Mouse (Mus musculus): ENCODE results near the gene Fnip2. TPM values are rescaled to one million over a fixed set of nuclear protein-coding genes. Genes with fewer than 3 reads are reported as not detected.
A peak's percentile ranks its signal among the peaks of the same experiment; 100 is the strongest.
"Not testable (repeated sequence)": the region's sequence is repeated elsewhere in the genome, so short reads cannot be mapped to it uniquely, and the experiment has no call there.

Fnip2 gene
- polyA plus RNA-seq, 1 experiment from 2014 or later: 2.0 TPM

- Histone ChIP-seq H3K4me3 (ENCODE audit: low read depth, low read length) (no peak overlapping the region), H3K9ac (ENCODE audit: low read depth, low read length) (no peak overlapping the region), H3K27ac (replicated peaks; ENCODE audit: low read depth, low read length) (no peak overlapping the region), H3K36me3 (ENCODE audit: control insufficient read depth, insufficient read depth, low read length) (no peaks in the 10 kb centered on the region), H3K4me2 (ENCODE audit: low read depth, low read length) (no peak overlapping the region), H3K4me1 (ENCODE audit: control insufficient read depth, insufficient read depth, low read length) (no peaks in the 10 kb centered on the region), H3K27me3 (replicated peaks; ENCODE audit: control insufficient read depth, insufficient read depth, low read length) (no peaks in the 10 kb centered on the region), H3K9me3 (ENCODE audit: control insufficient read depth, low read length) (no peaks in the 10 kb centered on the region)
- WGBS: 66% methylated on average over 5 of the region's 5 CpGs
- DNase-seq (ENCODE audit: low spot score) (no peak), ATAC-seq (ENCODE audit: low read depth) (no peak)
Observed at GRCm38 (mm10) chr3:79579891-79580575, 12.4 kb upstream of the Fnip2 start.

- no peaks in the 10 kb centered on the region for H3K9me3 ChIP-seq (ENCODE audit: control insufficient read depth, low read length)
- H3K4me3 ChIP-seq (ENCODE audit: low read depth, low read length): no peak overlapping the region
- no peaks in the 10 kb centered on the region for H3K36me3 ChIP-seq (ENCODE audit: control insufficient read depth, insufficient read depth, low read length)
- H3K4me2 ChIP-seq (ENCODE audit: low read depth, low read length): no peak overlapping the region
- ATAC-seq (ENCODE audit: low read depth): no peak
- H3K4me1 ChIP-seq (ENCODE audit: control insufficient read depth, insufficient read depth, low read length): no peaks in the 10 kb centered on the region
- no peaks in the 10 kb centered on the region for H3K27me3 ChIP-seq (replicated peaks; ENCODE audit: control insufficient read depth, insufficient read depth, low read length)
- 79% methylated on average over 6 of the region's 6 CpGs for WGBS
- H3K27ac ChIP-seq (replicated peaks; ENCODE audit: low read depth, low read length): no peak overlapping the region
- no peak overlapping the region for H3K9ac ChIP-seq (ENCODE audit: low read depth, low read length)
- no peak for DNase-seq (ENCODE audit: low spot score)
Observed at GRCm38 (mm10) chr3:79578164-79578563, 10.6 kb upstream of the Fnip2 start.

GRCm38 (mm10) chr3:79577606-79578005 lies 10.0 kb upstream of the Fnip2 start:
- ATAC-seq (ENCODE audit: low read depth): no peak
- H3K9ac ChIP-seq (ENCODE audit: low read depth, low read length): no peak overlapping the region
- no peak for DNase-seq (ENCODE audit: low spot score)
- H3K4me3 ChIP-seq (ENCODE audit: low read depth, low read length): no peak overlapping the region
- no peaks in the 10 kb centered on the region for H3K4me1 ChIP-seq (ENCODE audit: control insufficient read depth, insufficient read depth, low read length)
- H3K27ac ChIP-seq (replicated peaks; ENCODE audit: low read depth, low read length): no peak overlapping the region
- H3K27me3 ChIP-seq (replicated peaks; ENCODE audit: control insufficient read depth, insufficient read depth, low read length): no peaks in the 10 kb centered on the region
- no peak overlapping the region for H3K4me2 ChIP-seq (ENCODE audit: low read depth, low read length)
- WGBS: 78% methylated on average over 6 of the region's 6 CpGs
- H3K9me3 ChIP-seq (ENCODE audit: control insufficient read depth, low read length): no peaks in the 10 kb centered on the region
- no peaks in the 10 kb centered on the region for H3K36me3 ChIP-seq (ENCODE audit: control insufficient read depth, insufficient read depth, low read length)

- H3K9me3 ChIP-seq (ENCODE audit: control insufficient read depth, low read length): no peaks in the 10 kb centered on the region
- DNase-seq (ENCODE audit: low spot score): no peak
- H3K4me3 ChIP-seq (ENCODE audit: low read depth, low read length): no peak overlapping the region
- H3K27me3 ChIP-seq (replicated peaks; ENCODE audit: control insufficient read depth, insufficient read depth, low read length): no peaks in the 10 kb centered on the region
- H3K27ac ChIP-seq (replicated peaks; ENCODE audit: low read depth, low read length): no peak overlapping the region
- WGBS: 39% methylated on average over 5 of the region's 5 CpGs
- no peak overlapping the region for H3K9ac ChIP-seq (ENCODE audit: low read depth, low read length)
- H3K4me2 ChIP-seq (ENCODE audit: low read depth, low read length): no peak overlapping the region
- no peaks in the 10 kb centered on the region for H3K36me3 ChIP-seq (ENCODE audit: control insufficient read depth, insufficient read depth, low read length)
- no peaks in the 10 kb centered on the region for H3K4me1 ChIP-seq (ENCODE audit: control insufficient read depth, insufficient read depth, low read length)
- no peak for ATAC-seq (ENCODE audit: low read depth)
Observed at GRCm38 (mm10) chr3:79576865-79577264, 9.3 kb upstream of the Fnip2 start.

- Histone ChIP-seq H3K4me2 (ENCODE audit: low read depth, low read length) (peak overlapping the region; percentile 31), H3K9ac (ENCODE audit: low read depth, low read length) (peak overlapping the region; percentile 40; the same call in 1 of the 2 replicates), H3K4me3 (ENCODE audit: low read depth, low read length) (no peak overlapping the region), H3K36me3 (ENCODE audit: control insufficient read depth, insufficient read depth, low read length) (no peaks in the 10 kb centered on the region), H3K4me1 (ENCODE audit: control insufficient read depth, insufficient read depth, low read length) (no peaks in the 10 kb centered on the region), H3K27me3 (replicated peaks; ENCODE audit: control insufficient read depth, insufficient read depth, low read length) (no peaks in the 10 kb centered on the region), H3K9me3 (ENCODE audit: control insufficient read depth, low read length) (no peaks in the 10 kb centered on the region), H3K27ac (replicated peaks; ENCODE audit: low read depth, low read length) (no peak overlapping the region)
- 3% methylated on average over 3 of the region's 3 CpGs for WGBS
- peak; percentile 13; the same call in 1 of the 2 replicates for ATAC-seq (ENCODE audit: low read depth)
- DNase-seq (ENCODE audit: low spot score): no peak
Observed at GRCm38 (mm10) chr3:79576468-79576816, 8.8 kb upstream of the Fnip2 start.

GRCm38 (mm10) chr3:79575576-79576467 lies 8.2 kb upstream of the Fnip2 start:
- 26% methylated on average over 10 of the region's 10 CpGs for whole genome bisulfite sequencing
- H3K9me3 ChIP-seq (ENCODE audit: control insufficient read depth, low read length): no peaks in the 10 kb centered on the region
- H3K4me2 ChIP-seq (ENCODE audit: low read depth, low read length): peak overlapping the region; percentile 31
- DNase-seq (ENCODE audit: low spot score) (peak; percentile 55), ATAC-seq (ENCODE audit: low read depth) (peak; percentile 79)
- H3K4me1 ChIP-seq (ENCODE audit: control insufficient read depth, insufficient read depth, low read length): no peaks in the 10 kb centered on the region
- H3K4me3 ChIP-seq (ENCODE audit: low read depth, low read length): no peak overlapping the region
- no peaks in the 10 kb centered on the region for H3K27me3 ChIP-seq (replicated peaks; ENCODE audit: control insufficient read depth, insufficient read depth, low read length)
- H3K9ac ChIP-seq (ENCODE audit: low read depth, low read length): peak overlapping the region; percentile 40; the same call in 1 of the 2 replicates
- no peak overlapping the region for H3K27ac ChIP-seq (replicated peaks; ENCODE audit: low read depth, low read length)
- no peaks in the 10 kb centered on the region for H3K36me3 ChIP-seq (ENCODE audit: control insufficient read depth, insufficient read depth, low read length)

- Histone ChIP-seq H3K9ac (ENCODE audit: low read depth, low read length) (no peak overlapping the region), H3K9me3 (ENCODE audit: control insufficient read depth, low read length) (no peaks in the 10 kb centered on the region), H3K4me1 (ENCODE audit: control insufficient read depth, insufficient read depth, low read length) (no peaks in the 10 kb centered on the region), H3K27ac (replicated peaks; ENCODE audit: low read depth, low read length) (no peak overlapping the region), H3K27me3 (replicated peaks; ENCODE audit: control insufficient read depth, insufficient read depth, low read length) (no peaks in the 10 kb centered on the region), H3K36me3 (ENCODE audit: control insufficient read depth, insufficient read depth, low read length) (no peaks in the 10 kb centered on the region), H3K4me2 (ENCODE audit: low read depth, low read length) (no peak overlapping the region), H3K4me3 (ENCODE audit: low read depth, low read length) (no peak overlapping the region)
- ATAC-seq (ENCODE audit: low read depth) (no peak), DNase-seq (ENCODE audit: low spot score) (no peak)
- WGBS: 82% methylated on average over 3 of the region's 3 CpGs
Observed at GRCm38 (mm10) chr3:79574336-79574735, 6.7 kb upstream of the Fnip2 start.

- H3K36me3 ChIP-seq (ENCODE audit: control insufficient read depth, insufficient read depth, low read length); H3K4me1 ChIP-seq (ENCODE audit: control insufficient read depth, insufficient read depth, low read length); H3K27ac ChIP-seq (replicated peaks; ENCODE audit: low read depth, low read length); H3K4me2 ChIP-seq (ENCODE audit: low read depth, low read length); H3K4me3 ChIP-seq (ENCODE audit: low read depth, low read length); ATAC-seq (ENCODE audit: low read depth); H3K27me3 ChIP-seq (replicated peaks; ENCODE audit: control insufficient read depth, insufficient read depth, low read length); DNase-seq (ENCODE audit: low spot score); H3K9ac ChIP-seq (ENCODE audit: low read depth, low read length); H3K9me3 ChIP-seq (ENCODE audit: control insufficient read depth, low read length): not testable (repeated sequence)
- 90% methylated on average over 5 of the region's 5 CpGs for WGBS
Observed at GRCm38 (mm10) chr3:79573376-79573775, 5.8 kb upstream of the Fnip2 start.

Measured in embryonic facial prominence, embryonic 14.5 days (tissue).